Mouse (Mus musculus): ENCODE measurements at regions not wholly inside any gene's neighbourhood (a gene's known extent, or its start where the extent isn't known, plus 50 kb on each side); places are given as distances from the start of the nearest gene placed in this dataset.

DNA sequence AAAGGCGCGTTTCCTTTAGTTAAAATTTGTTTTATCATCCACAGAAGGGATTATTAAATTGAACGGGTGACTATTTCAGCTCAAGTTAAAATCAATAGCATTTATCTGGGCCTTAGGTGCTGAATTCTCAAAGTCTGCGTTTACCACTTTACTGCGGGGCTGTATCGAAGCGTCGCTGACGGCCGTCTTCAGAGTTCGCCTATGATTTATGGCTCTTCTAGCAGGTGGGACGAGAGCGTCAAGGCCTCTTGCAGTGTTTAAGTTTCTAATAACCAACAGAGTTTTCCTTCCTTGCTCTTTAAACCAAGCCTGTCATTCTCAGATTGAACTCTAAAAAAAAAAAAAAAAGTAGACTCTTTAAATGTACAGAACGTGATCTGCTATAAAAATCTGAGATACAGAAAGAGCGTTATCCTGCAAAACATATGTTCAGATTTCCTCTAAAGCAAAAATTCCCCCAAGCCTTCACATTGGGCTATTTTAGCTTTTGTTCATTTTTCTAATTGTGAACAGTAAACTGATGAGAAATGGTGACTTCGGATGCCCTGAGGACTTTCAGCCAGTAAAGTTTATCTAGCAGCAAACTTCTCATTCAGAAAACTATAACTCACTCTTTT lies 246.9 kb downstream of the Rpl36a-ps1 start:
- no peak for DNase-seq (ENCODE audit: low spot score in 2 of 2)

- DNase-seq (ENCODE audit: low spot score in 2 of 2), result no peak
These were observed 263.7 kb downstream of the Rpl36a-ps1 start for GRCm38 (mm10) chr14:98730375-98730774.

DNA sequence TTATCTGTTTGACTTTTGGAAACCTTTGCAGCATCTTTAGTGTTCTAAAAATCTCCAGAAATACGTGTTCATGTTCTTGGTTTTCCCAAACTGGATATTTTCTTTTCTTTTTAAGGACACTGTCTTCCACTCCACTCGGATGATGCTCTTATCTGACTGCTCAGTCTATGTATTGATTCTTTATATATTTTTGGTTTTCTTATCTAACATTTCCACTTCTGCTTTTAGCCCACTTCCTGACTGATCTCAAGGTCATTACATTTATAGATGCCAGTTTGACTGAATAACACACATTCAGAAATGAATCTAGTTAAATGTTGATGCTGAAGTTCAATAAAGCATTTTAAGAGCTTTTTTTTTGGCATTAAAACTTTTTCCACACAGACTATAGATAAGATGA lies 265.3 kb downstream of the Rpl36a-ps1 start:
- no peak for DNase-seq (ENCODE audit: low spot score in 2 of 2)

GRCm38 (mm10) chr14:98722481-98722880 lies 271.6 kb downstream of the Rpl36a-ps1 start:
- no peak for DNase-seq (ENCODE audit: low spot score in 2 of 2)

- no peak for DNase-seq (ENCODE audit: low spot score in 2 of 2)
These were observed 273.1 kb downstream of the Rpl36a-ps1 start for GRCm38 (mm10) chr14:98721033-98721432.

- no peak for DNase-seq (ENCODE audit: low spot score in 2 of 2)
These were observed 286.1 kb downstream of the Rpl36a-ps1 start for GRCm38 (mm10) chr14:98708045-98708444.

DNA sequence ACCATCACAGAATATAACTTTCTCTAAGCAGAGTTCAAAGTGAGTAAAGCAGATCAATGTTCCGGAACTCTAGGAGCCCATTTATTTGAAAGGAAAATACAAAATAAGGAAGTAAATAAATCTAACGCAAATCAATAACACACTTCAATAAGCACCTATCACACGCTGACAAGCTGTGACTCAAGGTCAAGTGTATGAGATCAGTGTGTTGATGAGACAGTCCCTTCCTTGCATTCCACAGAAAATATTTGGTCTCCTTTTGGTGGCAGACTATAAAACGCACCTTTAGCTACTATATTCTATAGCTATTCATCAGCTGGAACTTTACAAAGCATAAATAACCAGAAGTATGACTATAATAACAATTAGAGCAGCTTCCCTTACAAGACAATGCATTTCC lies 286.5 kb downstream of the Rpl36a-ps1 start:
- DNase-seq (ENCODE audit: low spot score in 2 of 2), result no peak

DNA sequence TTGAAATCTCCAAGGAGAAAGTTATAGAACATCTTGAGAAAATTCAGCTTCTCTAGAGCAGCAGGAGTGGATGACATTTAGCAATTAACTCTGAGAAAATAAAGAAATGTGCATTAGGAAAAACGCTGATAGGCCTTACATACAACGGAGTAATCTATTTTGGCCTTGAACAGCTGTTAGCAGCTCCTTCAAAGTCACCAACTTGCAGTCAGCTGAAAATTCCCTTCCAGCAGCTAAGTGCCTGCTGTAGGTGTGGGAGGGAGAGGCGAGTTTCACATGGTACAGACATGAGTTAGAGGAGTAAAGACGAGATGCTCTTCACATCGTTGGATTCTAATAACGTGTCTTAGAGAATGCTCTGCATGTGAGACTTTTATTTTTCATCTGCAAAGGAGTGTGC lies 290.8 kb downstream of the Rpl36a-ps1 start:
- DNase-seq (ENCODE audit: low spot score in 2 of 2), result peak in 1 of 2 experiments; percentile 2

- DNase-seq (ENCODE audit: low spot score in 2 of 2), result no peak
These were observed 337.6 kb downstream of the Rpl36a-ps1 start for GRCm38 (mm10) chr14:98656533-98656932.

GRCm38 (mm10) chr14:98654191-98654809 lies 339.8 kb downstream of the Rpl36a-ps1 start:
- DNase-seq (ENCODE audit: low spot score in 2 of 2), result no peak

- no peak for DNase-seq (ENCODE audit: low spot score in 2 of 2)
These were observed 342.9 kb downstream of the Rpl36a-ps1 start for GRCm38 (mm10) chr14:98651221-98651620.

DNA sequence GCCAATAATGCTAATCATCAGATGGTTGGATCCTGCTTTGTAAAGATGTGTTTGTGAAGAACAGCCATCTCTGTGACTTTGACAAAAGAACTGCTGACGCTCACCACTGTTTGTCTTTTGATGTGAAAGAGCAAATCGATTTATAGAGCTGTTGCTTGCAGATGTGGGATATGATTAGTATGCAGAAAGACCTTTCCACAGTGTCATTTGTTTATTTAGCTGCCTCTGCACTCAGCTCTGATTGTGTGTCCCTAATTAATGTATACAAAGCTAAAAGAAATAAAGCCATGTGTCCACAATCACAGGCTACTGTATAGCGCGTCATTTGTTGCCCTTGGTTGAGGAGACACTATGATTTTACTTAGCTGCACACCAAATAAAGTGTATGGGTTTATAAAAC lies 343.6 kb downstream of the Rpl36a-ps1 start:
- no peak for DNase-seq (ENCODE audit: low spot score in 2 of 2)

GRCm38 (mm10) chr14:98647614-98648013 lies 346.5 kb downstream of the Rpl36a-ps1 start:
- no peak for DNase-seq (ENCODE audit: low spot score in 2 of 2)

DNA sequence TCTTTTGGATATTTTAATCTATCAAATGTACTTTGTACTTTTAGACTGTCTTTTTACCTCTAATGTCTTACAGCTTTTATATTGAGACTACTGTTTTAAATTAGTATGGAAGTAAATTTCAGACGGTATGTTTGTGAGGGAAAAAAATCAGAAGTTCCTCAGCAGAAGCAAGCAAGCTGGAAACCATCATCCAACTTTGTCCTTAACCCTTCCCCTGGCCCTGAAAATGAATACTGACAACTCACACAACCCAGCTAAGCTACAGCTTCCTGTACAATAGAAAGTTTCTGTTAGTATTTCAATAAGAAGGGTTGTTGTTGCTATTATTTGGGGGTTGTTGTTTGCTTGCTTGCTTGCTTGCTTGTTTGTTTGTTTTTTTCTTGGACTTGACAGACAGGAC lies 350.4 kb downstream of the Rpl36a-ps1 start:
- no peak for DNase-seq (ENCODE audit: low spot score in 2 of 2)

- DNase-seq (ENCODE audit: low spot score in 2 of 2), result no peak
These were observed 351.3 kb downstream of the Rpl36a-ps1 start for GRCm38 (mm10) chr14:98642661-98643331.

- no peak for DNase-seq (ENCODE audit: low spot score in 2 of 2)
These were observed 365.1 kb downstream of the Rpl36a-ps1 start for GRCm38 (mm10) chr14:98629026-98629425.

- no peak for DNase-seq (ENCODE audit: low spot score in 2 of 2)
These were observed 367.6 kb downstream of the Rpl36a-ps1 start for GRCm38 (mm10) chr14:98626476-98626875.

GRCm38 (mm10) chr14:98625867-98626266 lies 368.3 kb downstream of the Rpl36a-ps1 start:
- no peak for DNase-seq (ENCODE audit: low spot score in 2 of 2)

DNA sequence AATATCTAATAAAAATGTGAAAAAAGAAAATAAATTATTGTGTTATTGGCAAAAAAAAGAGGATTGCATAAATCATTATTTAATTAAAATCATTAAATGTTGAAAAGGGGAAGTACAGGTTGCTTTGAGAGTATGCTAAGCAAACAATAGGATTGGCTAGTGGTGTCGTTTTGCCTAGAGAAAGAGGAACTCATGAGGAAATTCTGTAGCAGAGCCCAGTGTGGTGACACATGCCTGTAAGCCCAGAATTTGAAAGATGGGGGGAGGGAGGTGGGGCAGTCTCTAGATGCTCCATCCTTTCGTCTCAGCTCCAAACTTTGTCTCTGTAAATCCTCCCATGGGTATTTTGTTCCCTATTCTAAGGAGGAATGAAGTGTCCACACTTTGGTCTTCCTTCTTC lies 388.3 kb downstream of the Rpl36a-ps1 start:
- DNase-seq (ENCODE audit: low spot score in 2 of 2), result no peak

- no peak for DNase-seq (ENCODE audit: low spot score in 2 of 2)
These were observed 397.9 kb downstream of the Rpl36a-ps1 start for GRCm38 (mm10) chr14:98596252-98596651.

GRCm38 (mm10) chr14:98589846-98590245 lies 404.3 kb downstream of the Rpl36a-ps1 start:
- no peak for DNase-seq (ENCODE audit: low spot score in 2 of 2)

- DNase-seq (ENCODE audit: low spot score in 2 of 2), result no peak
These were observed 402.1 kb upstream of the Dach1 start for GRCm38 (mm10) chr14:98571644-98572043.

GRCm38 (mm10) chr14:98562002-98562401 lies 392.4 kb upstream of the Dach1 start:
- DNase-seq (ENCODE audit: low spot score in 2 of 2), result no peak
